Mouse (Mus musculus): ENCODE measurements around the gene Ms4a13.

DNA sequence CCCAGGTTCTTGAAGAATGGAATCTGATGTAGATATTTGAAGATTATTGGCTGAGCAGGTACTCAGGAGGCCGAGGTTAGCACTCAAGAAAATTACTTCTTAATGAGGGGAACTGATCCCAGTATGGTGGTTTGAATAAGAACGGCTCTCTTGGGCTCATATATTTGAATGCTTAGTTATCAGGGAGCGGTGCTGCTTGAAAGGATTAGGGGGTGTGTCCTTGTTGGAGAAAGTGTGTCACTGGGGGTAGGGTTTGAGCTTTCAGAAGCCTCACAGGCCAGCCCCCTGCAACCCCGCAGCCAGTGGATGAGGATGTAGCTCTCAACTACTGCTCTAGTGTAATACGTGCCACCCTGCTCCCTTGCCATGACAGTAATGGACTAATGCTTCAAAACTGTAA, 46.0 kb upstream of the Ms4a13 start:
- TF ChIP-seq GATA1 (IDR thresholded peaks at IDR 0.05; ENCODE audit: borderline replicate concordance, low read length) (no peak), CTCF (IDR thresholded peaks at IDR 0.05; ENCODE audit: low read depth, low read length) (no peak), TAL1 (conservative IDR thresholded peaks at IDR 0.05; ENCODE audit: low read depth, low read length) (no peak), GATA2 (IDR thresholded peaks at IDR 0.05; ENCODE audit: borderline replicate concordance, low read depth, low read length) (no peak), POLR2AphosphoS5 (IDR thresholded peaks at IDR 0.05; ENCODE audit: insufficient replicate concordance, low read depth, low read length) (no peak)

Measured in G1E (cell line).